Mouse (Mus musculus): ENCODE data around the gene Psmb4. TPM values are rescaled to one million over a fixed set of nuclear protein-coding genes. Genes with fewer than 3 reads are reported as not detected.

Gene Psmb4
- polyA plus RNA-seq (2012; ENCODE audit: low replicate concordance), result 227 and 271 TPM in 2 replicates

DNA sequence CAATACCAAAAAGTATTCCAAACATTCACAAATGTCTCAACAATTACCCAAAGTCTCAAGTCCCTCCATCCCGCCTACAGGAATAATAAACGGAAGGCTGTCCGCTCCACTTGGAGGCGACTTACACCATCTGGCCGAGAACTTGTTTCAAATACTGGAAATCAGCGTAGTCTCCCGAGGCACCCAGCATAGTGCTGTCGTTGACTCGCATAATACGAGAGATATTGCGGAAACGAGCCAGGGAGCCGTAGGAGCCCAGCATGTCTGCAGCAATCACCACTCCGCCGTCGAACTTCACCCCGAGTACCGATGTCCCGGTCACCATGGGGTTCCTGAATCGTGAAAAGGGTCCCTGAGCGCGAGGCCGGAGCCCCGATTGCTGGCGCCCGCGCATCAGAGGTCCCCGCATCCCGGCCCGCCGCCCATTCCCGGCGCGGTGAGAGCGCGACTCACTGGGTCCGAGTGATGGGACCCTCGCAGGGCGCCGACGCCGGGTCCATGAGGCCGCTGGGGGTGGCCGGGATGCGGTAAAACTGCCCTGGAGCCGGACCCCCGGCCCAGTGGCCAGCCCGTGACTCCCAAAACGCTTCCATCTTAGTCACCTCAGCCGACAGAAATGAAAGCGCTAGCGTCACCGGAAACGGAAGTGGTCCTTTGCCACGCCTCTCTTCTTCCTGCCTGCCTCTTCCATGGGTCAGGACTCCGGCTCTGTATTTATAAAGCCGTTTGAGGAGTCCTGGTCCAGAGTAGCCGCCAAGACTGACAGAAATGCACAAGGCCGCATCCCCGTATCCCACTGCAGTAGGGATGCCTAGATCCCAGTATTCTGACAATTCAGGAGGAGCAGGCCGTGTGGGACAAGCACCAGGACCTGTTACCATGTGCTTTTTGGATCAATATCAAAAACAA, at the start of gene Psmb4:
TSS of gene Psmb4 (minus strand) at position 646 of the 909 bp plus-strand sequence.

DNA sequence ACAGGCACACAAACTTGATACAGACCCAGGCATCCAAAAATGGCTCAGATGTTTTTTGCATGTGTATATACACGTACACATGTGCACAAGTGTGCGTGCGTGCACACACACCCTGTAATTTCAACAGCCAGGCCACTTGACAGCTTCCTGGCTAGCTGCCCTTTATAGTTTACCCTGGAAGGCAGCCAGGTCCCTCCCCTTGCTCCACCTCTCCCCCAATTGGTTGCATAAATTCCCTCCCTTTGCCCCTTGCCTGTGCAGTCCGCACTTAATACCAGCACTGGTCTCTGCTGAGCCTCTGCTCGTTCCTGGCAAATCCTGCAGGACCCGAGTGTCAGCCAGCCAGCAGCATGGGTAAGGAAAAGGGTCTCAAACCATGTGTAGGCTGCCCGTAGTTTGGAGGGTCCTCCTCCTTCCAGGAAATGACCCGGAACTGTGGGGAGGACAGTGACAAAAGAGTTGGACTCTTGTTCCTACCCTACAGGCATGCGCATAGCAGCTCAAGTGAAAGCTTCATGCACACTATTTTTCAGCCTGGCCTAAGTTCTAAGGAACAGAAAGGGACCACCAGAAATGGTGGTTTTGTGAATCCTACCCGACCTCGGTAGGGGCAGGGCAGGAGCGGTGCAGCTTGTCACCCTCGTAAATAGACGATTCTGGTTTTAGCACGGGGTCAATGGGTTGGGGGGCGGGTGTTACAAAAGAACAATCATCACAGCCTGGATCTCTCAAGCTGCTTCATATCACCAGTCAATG, 46.2 kb upstream of the Psmb4 start, which contains the start of gene Selenbp1:
TSS of gene Selenbp1 (plus strand) at position 248 of the 756 bp plus-strand sequence.

DNA sequence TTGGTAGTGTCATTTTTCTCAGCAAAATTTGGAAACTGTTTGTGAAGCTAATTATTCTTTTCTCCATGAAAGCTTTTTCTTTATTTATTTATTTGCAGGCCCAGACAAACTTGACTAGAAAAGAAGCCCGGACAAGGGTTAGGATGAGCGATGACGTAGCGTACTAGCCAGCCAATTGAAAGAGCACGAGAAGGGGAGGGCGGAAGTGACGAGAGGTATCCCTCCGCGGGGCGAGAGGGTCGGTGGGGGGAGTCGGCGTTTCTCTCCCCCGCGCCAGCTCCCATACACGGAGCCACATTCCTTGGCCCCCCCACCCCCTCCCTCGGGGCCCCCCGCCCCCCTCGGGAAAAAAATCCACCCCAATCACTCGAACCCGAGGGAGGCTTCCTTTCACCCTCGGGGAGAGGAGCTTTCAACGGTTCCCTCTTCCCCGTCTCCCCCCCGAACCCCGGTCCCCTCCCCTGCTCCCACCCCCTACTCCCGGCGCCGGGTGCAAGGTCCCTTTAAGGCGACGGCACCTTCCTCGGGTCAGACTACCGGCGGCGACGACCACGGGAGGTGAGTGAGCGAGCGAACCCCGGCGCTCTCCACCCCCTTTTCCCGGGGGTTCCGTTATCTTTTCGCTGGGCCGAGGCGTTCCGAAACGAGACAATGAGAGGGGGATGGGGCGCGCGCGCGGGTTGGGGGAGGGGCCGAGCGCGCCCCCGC, 49.4 kb downstream of the Psmb4 start, which contains the start of gene Pogz:
TSS of gene Pogz (plus strand) at position 385 of the 708 bp plus-strand sequence.

Other genes with a start within 250 kb of the Psmb4 start
- not detected in 2 replicates for gene Gm10972, start 243.8 kb downstream of the Psmb4 start, polyA plus RNA-seq (2012; ENCODE audit: low replicate concordance)
- gene Tuft1, start 228.1 kb downstream of the Psmb4 start, polyA plus RNA-seq (2012; ENCODE audit: low replicate concordance), result 0.71 and 1.3 TPM in 2 replicates
- gene Selenbp2, start 193.4 kb downstream of the Psmb4 start, polyA plus RNA-seq (2012; ENCODE audit: low replicate concordance), result 1.2 TPM in 1 of 2 replicates, not detected in the other
- gene Cgn, start 100.5 kb downstream of the Psmb4 start, polyA plus RNA-seq (2012; ENCODE audit: low replicate concordance), result 0.03 and 0.06 TPM in 2 replicates
- 89.9 and 128 TPM in 2 replicates for gene Pogz, start 49.4 kb downstream of the Psmb4 start, polyA plus RNA-seq (2012; ENCODE audit: low replicate concordance)
- 5.0 and 35.4 TPM in 2 replicates for gene Selenbp1, start 46.1 kb upstream of the Psmb4 start, polyA plus RNA-seq (2012; ENCODE audit: low replicate concordance)
- 9.7 and 9.8 TPM in 2 replicates for gene Rfx5, start 67.1 kb upstream of the Psmb4 start, polyA plus RNA-seq (2012; ENCODE audit: low replicate concordance)
- 7.6 and 7.7 TPM in 2 replicates for gene Pi4kb, start 87.8 kb upstream of the Psmb4 start, polyA plus RNA-seq (2012; ENCODE audit: low replicate concordance)
- 17.4 and 30.5 TPM in 2 replicates for gene Zfp687, start 128.5 kb upstream of the Psmb4 start, polyA plus RNA-seq (2012; ENCODE audit: low replicate concordance)
- gene Psmd4, start 155.7 kb upstream of the Psmb4 start, polyA plus RNA-seq (2012; ENCODE audit: low replicate concordance), result 48.7 and 63.1 TPM in 2 replicates
- 10.1 and 25.6 TPM in 2 replicates for gene Pip5k1a, start 220.0 kb upstream of the Psmb4 start, polyA plus RNA-seq (2012; ENCODE audit: low replicate concordance)
- gene Vps72, start 224.1 kb upstream of the Psmb4 start, polyA plus RNA-seq (2012; ENCODE audit: low replicate concordance), result 177 and 301 TPM in 2 replicates
- gene Tmod4, start 237.5 kb upstream of the Psmb4 start, polyA plus RNA-seq (2012; ENCODE audit: low replicate concordance), result 0.28 TPM in 1 of 2 replicates, not detected in the other
- gene Scnm1, start 247.1 kb upstream of the Psmb4 start, polyA plus RNA-seq (2012; ENCODE audit: low replicate concordance), result 2.5 and 4.8 TPM in 2 replicates
- gene Lysmd1, start 247.1 kb upstream of the Psmb4 start, polyA plus RNA-seq (2012; ENCODE audit: low replicate concordance), result 3.9 and 5.0 TPM in 2 replicates

All from leukemia stem cell, adult 10-12 weeks (primary cell).